Mouse (Mus musculus) lung, postnatal 0 days (tissue): ENCODE measurements around the gene Mob4.

ENCODE experiments used
- CTCF ChIP-seq: IDR thresholded peaks from 2 replicates; pipeline ENCODE4 v1.5.1; 2016; ENCODE audit warnings: antibody characterized with exemption, mild to moderate bottlenecking
- EP300 ChIP-seq: IDR thresholded peaks from 2 replicates; pipeline ENCODE4 v1.6.1; 2016; ENCODE audit warnings: antibody characterized with exemption, mild to moderate bottlenecking, control low read depth

- TF ChIP-seq CTCF (no peak), EP300 (no peak)
Observed at GRCm38 (mm10) chr1:55107644-55108043, 23.4 kb upstream of the Mob4 start.
